ENCODE assay signal across 28 mouse cellular contexts in the genomic region with DNA sequence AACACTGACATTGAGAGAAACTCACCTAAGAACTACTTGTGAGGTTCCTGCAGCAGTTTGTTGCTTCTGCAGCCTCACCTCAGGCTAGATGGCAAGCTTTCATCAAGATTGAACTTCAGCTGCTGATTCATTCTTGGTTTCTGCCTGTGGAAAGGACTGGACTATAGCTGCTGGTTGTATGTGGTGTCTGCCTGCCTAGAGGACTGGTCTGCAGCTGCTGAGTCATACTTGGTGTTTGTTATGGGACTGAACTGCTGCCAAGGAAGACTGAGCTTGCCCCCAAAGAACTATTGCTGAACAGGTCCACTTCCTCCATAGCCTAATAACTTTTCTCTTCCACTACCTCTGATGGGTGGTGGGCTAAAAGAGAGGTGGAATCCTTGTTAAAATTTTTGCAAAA. TPM values are rescaled to one million over a fixed set of nuclear protein-coding genes. Genes with fewer than 3 reads are reported as not detected.
"Had no signal": no experiment of that assay in that cellular context is flagged by ENCODE, and none has a peak within 500 bp of the region (broad histone marks: within the 10 kb centered on the region; RNA-seq: fewer than 3 reads in every experiment).

No protein-coding gene starts in this region.

- H3K9me3 ChIP-seq: heart, embryonic 13.5 days; heart, embryonic 15.5 days; intestine, embryonic 15.5 days; limb, embryonic 12.5 days; liver, embryonic 13.5 days; liver, embryonic 15.5 days had no signal

- DNase-seq: gastrocnemius, postnatal 14 days; gastrocnemius, postnatal 36 days; heart, adult 11 months; heart, adult 2 months; heart, postnatal 14 days; heart, postnatal 36 days; kidney, adult 18-20 months; kidney, adult 8-10 months; kidney, postnatal 10 days; kidney, postnatal 25 days; kidney, postnatal 4 days; layer of hippocampus, postnatal 36 days; left cerebral cortex, postnatal 4 days; liver; liver, embryonic 13.5 days; liver, postnatal 0 days; lung, adult 2 months had no signal

- H3K27ac ChIP-seq: heart, adult 2 months; heart, embryonic 13.5 days; heart, embryonic 15.5 days; hindbrain, embryonic 14.5 days; intestine, embryonic 15.5 days; layer of hippocampus, adult 2 months; limb, embryonic 12.5 days; liver, embryonic 13.5 days; liver, embryonic 15.5 days had no signal

- H3K4me3 ChIP-seq: heart, adult 2 months; heart, embryonic 13.5 days; heart, embryonic 15.5 days; intestine, embryonic 15.5 days; layer of hippocampus, adult 2 months; limb, embryonic 12.5 days; liver, embryonic 13.5 days; liver, embryonic 15.5 days had no signal

- H3K27me3 ChIP-seq: heart, embryonic 13.5 days; heart, embryonic 15.5 days; intestine, embryonic 15.5 days; limb, embryonic 12.5 days; liver, embryonic 13.5 days; liver, embryonic 15.5 days had no signal

- H3K4me1 ChIP-seq: heart, embryonic 13.5 days; heart, embryonic 15.5 days; intestine, embryonic 15.5 days; limb, embryonic 12.5 days; liver, embryonic 13.5 days; liver, embryonic 15.5 days had no signal

- H3K36me3 ChIP-seq: heart, embryonic 13.5 days; heart, embryonic 15.5 days; intestine, embryonic 15.5 days; limb, embryonic 12.5 days; liver, embryonic 13.5 days; liver, embryonic 15.5 days had no signal

RNA-seq across cellular contexts. Expression of a gene that starts 15.3 kb away (rescaled TPM):
- polyA plus RNA-seq: heart, embryonic 11.5 days; heart, embryonic 15.5 days; hindbrain, embryonic 11.5 days; hindbrain, embryonic 14.5 days; kidney, embryonic 14.5 days; kidney, embryonic 16.5 days; limb, embryonic 12.5 days had no signal
